Mouse (Mus musculus) limb, embryonic 14.5 days (tissue): ENCODE measurements at regions not wholly inside any gene's neighbourhood (a gene's known extent, or its start where the extent isn't known, plus 50 kb on each side); places are given as distances from the start of the nearest gene placed in this dataset.
A peak's percentile ranks its signal among the peaks of the same experiment; 100 is the strongest.

ENCODE experiments used
- ATAC-seq: fragments of 200-750 bp; cut with Nextera tagmentation; 2 replicates; pipeline ENCODE4 v1.8.0; 2017; ENCODE audit warnings: low read depth, moderate number of reproducible peaks, moderate TSS enrichment; ENCODE audit not compliant: low FRiP score
- DNase-seq: peaks from one replicate; pipeline ENCODE4 v3.0.0-alpha.2; 2015; ENCODE audit warnings: low spot score
- H3K27ac ChIP-seq: fragments of 300-500 bp; sonication (generic); replicated peaks from 2 replicates; pipeline ENCODE4 v1.5.1; 2014; ENCODE audit warnings: low read depth, mild to moderate bottlenecking, low read length, moderate library complexity, mixed read lengths
- H3K27me3 ChIP-seq: fragments of 300-500 bp; sonication (generic); 2 replicates; pipeline ENCODE4 v1.6.1; 2014; ENCODE audit warnings: low read length, mixed read lengths; ENCODE audit not compliant: control insufficient read depth, insufficient read depth
- H3K36me3 ChIP-seq: fragments of 300-500 bp; sonication (generic); 2 replicates; pipeline ENCODE4 v1.6.1; 2014; ENCODE audit warnings: mild to moderate bottlenecking, low read length, moderate library complexity, mixed read lengths; ENCODE audit not compliant: control insufficient read depth, insufficient read depth
- H3K4me1 ChIP-seq: fragments of 300-500 bp; sonication (generic); 2 replicates; pipeline ENCODE4 v1.6.1; 2014; ENCODE audit warnings: antibody characterized with exemption, low read length, mixed read lengths; ENCODE audit not compliant: control insufficient read depth, insufficient read depth
- H3K4me2 ChIP-seq: fragments of 300-500 bp; sonication (generic); replicated peaks from 2 replicates; pipeline ENCODE4 v1.6.1; 2014; ENCODE audit warnings: low read depth, mild to moderate bottlenecking, low read length, moderate library complexity; ENCODE audit not compliant: severe bottlenecking
- H3K4me3 ChIP-seq: fragments of 300-500 bp; sonication (generic); replicated peaks from 2 replicates; pipeline ENCODE4 v1.5.1; 2014; ENCODE audit warnings: low read length
- H3K9ac ChIP-seq: fragments of 300-500 bp; sonication (generic); 2 replicates; pipeline ENCODE4 v1.6.1; 2014; ENCODE audit warnings: mild to moderate bottlenecking, low read depth, low read length, moderate library complexity; ENCODE audit not compliant: severe bottlenecking
- H3K9me3 ChIP-seq: fragments of 300-500 bp; sonication (generic); 2 replicates; pipeline ENCODE4 v1.6.1; 2016; ENCODE audit warnings: low read length; ENCODE audit not compliant: control insufficient read depth
- POLR2A ChIP-seq: fragments of 200-500 bp; IDR thresholded peaks from 2 replicates; pipeline ENCODE4 v1.8.0; 2012; ENCODE audit warnings: inconsistent platforms, mild to moderate bottlenecking, moderate library complexity, borderline replicate concordance; ENCODE audit not compliant: insufficient read depth, insufficient read length; ENCODE audit errors: extremely low read depth
- WGBS: fragments of 180-500 bp; shearing (Covaris S2); extraction: QIAGEN DNeasy Blood & Tissue Kit; methylation state at CpG from one replicate; pipeline ENCODE4 v1.1.7; 2014; 5-methylcytosine and 5-hydroxymethylcytosine counted together

- no peak overlapping the region for H3K9ac ChIP-seq
- H3K4me2 ChIP-seq: no peak overlapping the region
- no peak overlapping the region for H3K27ac ChIP-seq
- no peaks in the 10 kb centered on the region for H3K27me3 ChIP-seq
- TF ChIP-seq POLR2A: no peak
- no peaks in the 10 kb centered on the region for H3K4me1 ChIP-seq
- WGBS: 75% methylated on average over 1 of the region's 1 CpGs
- ATAC-seq: no peak
- H3K4me3 ChIP-seq: no peak overlapping the region
- H3K36me3 ChIP-seq: no peaks in the 10 kb centered on the region
- DNase-seq: no peak
- no peaks in the 10 kb centered on the region for H3K9me3 ChIP-seq
Observed at GRCm38 (mm10) chr8:6345704-6346103, 1240.6 kb upstream of the Slc10a2 start.

- Histone ChIP-seq H3K9me3 (no peaks in the 10 kb centered on the region), H3K27ac (no peak overlapping the region), H3K36me3 (no peaks in the 10 kb centered on the region), H3K4me3 (no peak overlapping the region), H3K9ac (no peak overlapping the region), H3K27me3 (no peaks in the 10 kb centered on the region), H3K4me1 (no peaks in the 10 kb centered on the region), H3K4me2 (no peak overlapping the region)
- TF ChIP-seq POLR2A: no peak
- no peak for ATAC-seq
- DNase-seq: peak; percentile 22
- 28% methylated on average over 3 of the region's 3 CpGs for WGBS
Observed at GRCm38 (mm10) chr8:6340158-6340855, 1235.2 kb upstream of the Slc10a2 start.

GRCm38 (mm10) chr8:6334254-6334993, 1229.3 kb upstream of the Slc10a2 start:
- no peak for TF ChIP-seq POLR2A
- WGBS: 71% methylated on average over 3 of the region's 3 CpGs
- Histone ChIP-seq H3K4me2 (no peak overlapping the region), H3K4me3 (no peak overlapping the region), H3K27ac (no peak overlapping the region), H3K9me3 (no peaks in the 10 kb centered on the region), H3K4me1 (no peaks in the 10 kb centered on the region), H3K9ac (no peak overlapping the region), H3K27me3 (no peaks in the 10 kb centered on the region), H3K36me3 (no peaks in the 10 kb centered on the region)
- DNase-seq (no peak), ATAC-seq (no peak)

GRCm38 (mm10) chr8:6321346-6321745, 1216.2 kb upstream of the Slc10a2 start:
- TF ChIP-seq POLR2A: no peak
- Histone ChIP-seq H3K4me2 (no peak overlapping the region), H3K9ac (no peak overlapping the region), H3K27me3 (no peaks in the 10 kb centered on the region), H3K4me3 (no peak overlapping the region), H3K4me1 (no peaks in the 10 kb centered on the region), H3K9me3 (no peaks in the 10 kb centered on the region), H3K27ac (no peak overlapping the region), H3K36me3 (no peaks in the 10 kb centered on the region)
- 76% methylated on average over 1 of the region's 1 CpGs for WGBS
- ATAC-seq (no peak), DNase-seq (no peak)

GRCm38 (mm10) chr8:6315162-6315845, 1210.2 kb upstream of the Slc10a2 start:
- peak; percentile 81 for ATAC-seq
- WGBS: 52% methylated on average over 4 of the region's 4 CpGs
- DNase-seq: peak; percentile 62

More at GRCm38 (mm10) chr8:6315162-6315845, 1210.2 kb upstream of the Slc10a2 start:
- Histone ChIP-seq H3K4me2 (no peak overlapping the region), H3K27ac (no peak overlapping the region), H3K4me1 (no peaks in the 10 kb centered on the region), H3K36me3 (no peaks in the 10 kb centered on the region), H3K9ac (no peak overlapping the region), H3K4me3 (no peak overlapping the region), H3K9me3 (no peaks in the 10 kb centered on the region), H3K27me3 (no peaks in the 10 kb centered on the region)
- TF ChIP-seq POLR2A: no peak
